In genomic region chr10:61866045-61866580, GRCm38 (mm10) we compare ENCODE assay signal across 10 mouse cellular contexts.
A peak's percentile ranks its signal among the peaks of the same experiment; 100 is the strongest.
DNase-seq lines count a peak whose midpoint lies in the region; ATAC-seq and TF ChIP-seq lines count a peak whose summit lies in the region.
"Had no signal": no experiment of that assay in that cellular context is flagged by ENCODE, and none has a peak within 500 bp of the region (broad histone marks: within the 10 kb centered on the region; RNA-seq: fewer than 3 reads in every experiment).

No protein-coding gene starts in this region.

- ATAC-seq in liver, embryonic 11.5 days (replicated peaks; ENCODE audit: low FRiP score), result no peak
- peak; percentile 22; the same call in 1 of the 2 replicates for ATAC-seq in limb, embryonic 15.5 days (ENCODE audit: insufficient number of reproducible peaks, low FRiP score, low TSS enrichment, low read depth)

- no peaks in the 10 kb centered on the region for H3K4me1 ChIP-seq in liver, adult 2 months (ENCODE audit: control insufficient read depth, insufficient read depth, low read length)
- H3K4me1 ChIP-seq in liver, embryonic 11.5 days (replicated peaks; ENCODE audit: control insufficient read depth, insufficient read depth, low read length), result no peaks in the 10 kb centered on the region
- H3K4me1 ChIP-seq in limb, embryonic 15.5 days, result peaks cover 9% of the 10 kb centered on the region
- H3K4me1 ChIP-seq: hindbrain, embryonic 12.5 days had no signal

- H3K9me3 ChIP-seq in liver, embryonic 11.5 days (ENCODE audit: control insufficient read depth, low read length), result peaks cover 15% of the 10 kb centered on the region
- peaks cover 13% of the 10 kb centered on the region for H3K9me3 ChIP-seq in limb, embryonic 15.5 days

- peak; percentile 71 to 83 for DNase-seq in adrenal gland, adult (ENCODE audit: inconsistent age in 2 of 2, low spot score in 1 of 2)
- no peak for DNase-seq in adrenal gland, postnatal 4 days (ENCODE audit: low spot score in 2 of 2)
- peak; percentile 1 for DNase-seq in liver, adult 2 months (ENCODE audit: extremely low read depth, low read depth, low spot score)
- DNase-seq in liver, embryonic 11.5 days (ENCODE audit: low spot score), result no peak
- DNase-seq in adrenal gland, postnatal 36 days, result peak; percentile 50 to 57
- no peak for DNase-seq in spleen, postnatal 10 days (ENCODE audit: low spot score in 2 of 2)
- DNase-seq in gastrocnemius, adult 8-10 months (ENCODE audit: low spot score in 2 of 2), result no peak
- DNase-seq: heart, adult 18-20 months had no signal

- no peak for TF ChIP-seq POLR2A in liver, adult 2 months (IDR thresholded peaks at IDR 0.05; ENCODE audit: extremely low read depth, insufficient read depth, low read length)

- H3K4me2 ChIP-seq in liver, embryonic 11.5 days, result no peak overlapping the region
- no peak overlapping the region for H3K4me2 ChIP-seq in limb, embryonic 15.5 days
- H3K4me2 ChIP-seq: hindbrain, embryonic 12.5 days had no signal

- no peak overlapping the region for H3K27ac ChIP-seq in liver, adult 2 months (replicated peaks; ENCODE audit: insufficient read depth, low read depth, low read length)
- H3K27ac ChIP-seq in liver, embryonic 11.5 days (ENCODE audit: low read depth, low read length), result no peak overlapping the region
- H3K27ac ChIP-seq in limb, embryonic 15.5 days, result peak overlapping the region; percentile 51; the same call in 1 of the 2 replicates
- H3K27ac ChIP-seq: hindbrain, embryonic 12.5 days had no signal

- H3K9ac ChIP-seq in liver, adult 2 months (ENCODE audit: low read depth, low read length), result no peak overlapping the region
- no peak overlapping the region for H3K9ac ChIP-seq in liver, embryonic 11.5 days (ENCODE audit: low read depth, low read length)
- no peak overlapping the region for H3K9ac ChIP-seq in limb, embryonic 15.5 days
- H3K9ac ChIP-seq: hindbrain, embryonic 12.5 days had no signal

- 66% methylated on average over 11 of the region's 11 CpGs for WGBS in liver, adult 2 months
- WGBS in liver, embryonic 11.5 days, result 61% methylated on average over 11 of the region's 11 CpGs
- WGBS in limb, embryonic 15.5 days, result 44% methylated on average over 11 of the region's 11 CpGs

- no peaks in the 10 kb centered on the region for H3K27me3 ChIP-seq in liver, adult 2 months (ENCODE audit: control insufficient read depth, insufficient read depth, low read length)
- no peaks in the 10 kb centered on the region for H3K27me3 ChIP-seq in liver, embryonic 11.5 days (replicated peaks; ENCODE audit: control insufficient read depth, insufficient read depth, low read length)
- no peaks in the 10 kb centered on the region for H3K27me3 ChIP-seq in limb, embryonic 15.5 days
- H3K27me3 ChIP-seq: hindbrain, embryonic 12.5 days had no signal

- no peak overlapping the region for H3K4me3 ChIP-seq in liver, adult 2 months (ENCODE audit: insufficient read depth, low read depth, low read length)
- H3K4me3 ChIP-seq in liver, embryonic 11.5 days (ENCODE audit: low read depth, low read length), result no peak overlapping the region
- H3K4me3 ChIP-seq in limb, embryonic 15.5 days, result no peak overlapping the region
- H3K4me3 ChIP-seq: hindbrain, embryonic 12.5 days had no signal

- TF ChIP-seq CTCF in liver, adult 2 months (IDR thresholded peaks at IDR 0.05; ENCODE audit: low read depth, low read length), result no peak

- no peaks in the 10 kb centered on the region for H3K79me2 ChIP-seq in liver, adult 2 months (ENCODE audit: control insufficient read depth, insufficient read depth, low read length)

- no peaks in the 10 kb centered on the region for H3K36me3 ChIP-seq in liver, adult 2 months (ENCODE audit: control insufficient read depth, insufficient read depth, low read length)
- H3K36me3 ChIP-seq in liver, embryonic 11.5 days (ENCODE audit: control insufficient read depth, insufficient read depth, low read length), result peaks cover 5% of the 10 kb centered on the region; the same call in 1 of the 2 replicates
- H3K36me3 ChIP-seq in limb, embryonic 15.5 days, result 0 out of 2 replicates have a peak, but pooled peaks cover 3% of the 10 kb centered on the region

Comparison
In these comparisons a context has a peak if more than half of its experiments do, and no peak if none do; other contexts are left out.
1. DNase-seq: peak in adrenal gland, adult (2 of 2), liver, adult 2 months (single experiment) and adrenal gland, postnatal 36 days (2 of 2); none in adrenal gland, postnatal 4 days (0 of 2), liver, embryonic 11.5 days (single experiment), spleen, postnatal 10 days (0 of 2) and gastrocnemius, adult 8-10 months (0 of 2).